Mouse (Mus musculus): ENCODE measurements around the gene Nol9. TPM values are rescaled to one million over a fixed set of nuclear protein-coding genes. Genes with fewer than 3 reads are reported as not detected.

Nol9 gene
- polyA plus RNA-seq, 1 experiment, result 14.3 TPM

DNA sequence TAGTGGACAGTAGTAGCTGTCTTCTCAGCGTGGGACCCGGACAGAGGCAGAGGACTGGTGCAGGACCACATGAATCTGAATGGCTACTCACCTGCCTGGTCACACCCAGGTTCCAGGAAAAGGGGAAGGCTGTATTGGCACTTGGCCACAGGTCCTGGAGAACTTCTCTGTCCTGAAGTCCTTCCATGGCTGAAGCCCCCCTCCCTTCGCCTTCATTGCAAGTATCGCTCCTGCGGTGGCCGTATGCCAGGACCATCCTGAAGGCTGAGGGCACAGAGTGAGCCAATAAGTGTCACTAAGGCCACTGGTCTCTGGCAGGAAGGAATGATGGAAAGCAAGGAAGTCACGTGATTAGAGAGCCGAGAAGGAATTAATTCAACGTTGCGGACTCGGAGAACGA, 55.1 kb downstream of the Nol9 start:
- TF ChIP-seq POLR2A (IDR thresholded peaks at IDR 0.05; ENCODE audit: low read depth, low read length) (no peak), CTCF (IDR thresholded peaks at IDR 0.05; ENCODE audit: extremely low read depth, insufficient read length, insufficient replicate concordance, low read depth, low read length) (no peak)
- Histone ChIP-seq H3K36me3 (ENCODE audit: control insufficient read depth, insufficient read depth, low read length) (no peaks in the 10 kb centered on the region), H3K27me3 (ENCODE audit: control insufficient read depth, insufficient read depth, low read length) (no peaks in the 10 kb centered on the region), H3K4me3 (ENCODE audit: low read depth, low read length) (no peak overlapping the region), H3K4me1 (ENCODE audit: control insufficient read depth, insufficient read depth, insufficient read length, low read length) (no peaks in the 10 kb centered on the region), H3K27ac (ENCODE audit: insufficient read depth, low read depth, low read length) (no peak overlapping the region)
- WGBS, result 93% methylated on average over 12 of the region's 12 CpGs

DNA sequence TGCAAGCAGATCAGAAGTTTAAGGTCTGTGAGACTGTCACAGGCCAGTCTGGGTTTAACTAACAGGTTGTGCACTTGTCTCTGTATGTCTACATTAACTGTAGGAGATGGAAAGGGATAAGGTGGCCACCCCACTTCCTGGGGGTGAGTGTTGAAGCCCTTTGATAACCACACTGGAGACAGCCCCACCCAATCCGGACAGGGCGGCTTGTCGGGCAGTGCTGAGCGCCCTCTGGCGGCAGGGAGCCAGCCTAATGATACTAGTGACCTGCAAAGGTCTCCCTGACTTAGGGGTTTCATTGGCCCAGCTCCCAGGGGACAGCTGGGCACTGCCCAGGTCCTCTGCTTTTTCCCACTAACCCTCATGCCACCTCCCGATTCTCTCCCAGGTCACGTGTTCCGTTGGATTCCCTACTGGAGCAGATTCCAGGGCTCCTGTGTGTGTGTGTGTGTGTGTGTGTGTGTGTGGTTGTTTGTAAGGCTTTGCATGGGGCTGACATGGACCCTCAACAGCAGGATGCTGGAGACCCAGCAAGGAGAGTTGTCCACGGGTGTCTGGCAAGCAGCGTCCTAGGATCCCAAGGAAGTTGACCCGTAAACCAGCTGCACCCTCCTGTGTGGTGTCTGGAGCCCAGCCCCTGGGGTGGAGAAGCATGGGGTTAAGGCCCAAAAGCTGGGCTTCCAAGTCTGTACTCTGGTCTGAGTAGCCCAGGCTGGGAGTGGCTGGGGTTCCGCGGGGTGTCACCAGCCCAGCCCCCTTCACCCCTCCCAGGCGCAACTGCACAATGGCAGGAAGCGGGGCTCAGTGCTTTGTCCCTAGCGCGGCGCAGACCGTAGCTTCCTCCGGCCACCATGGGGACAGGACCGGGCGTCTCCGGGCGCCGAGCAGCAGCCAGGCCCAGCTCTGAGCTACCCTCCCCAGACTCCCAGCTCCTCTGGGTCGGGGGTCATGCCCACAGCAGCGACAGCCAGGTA, 57.1 kb downstream of the Nol9 start:
- TF ChIP-seq POLR2A (IDR thresholded peaks at IDR 0.05; ENCODE audit: low read depth, low read length), result no peak
- peak; percentile 90 for TF ChIP-seq CTCF (IDR thresholded peaks at IDR 0.05; ENCODE audit: extremely low read depth, insufficient read length, insufficient replicate concordance, low read depth, low read length)
- WGBS, result 48% methylated on average over 27 of the region's 27 CpGs
- H3K27ac ChIP-seq (ENCODE audit: insufficient read depth, low read depth, low read length), result peak overlapping the region; percentile 57

GRCm38 (mm10) chr4:152096927-152097326, 57.8 kb downstream of the Nol9 start:
- TF ChIP-seq CTCF (IDR thresholded peaks at IDR 0.05; ENCODE audit: extremely low read depth, insufficient read length, insufficient replicate concordance, low read depth, low read length) (no peak), POLR2A (IDR thresholded peaks at IDR 0.05; ENCODE audit: low read depth, low read length) (no peak)
- peak overlapping the region; percentile 57 for H3K27ac ChIP-seq (ENCODE audit: insufficient read depth, low read depth, low read length)
- no peaks in the 10 kb centered on the region for H3K27me3 ChIP-seq (ENCODE audit: control insufficient read depth, insufficient read depth, low read length)
- H3K36me3 ChIP-seq (ENCODE audit: control insufficient read depth, insufficient read depth, low read length), result no peaks in the 10 kb centered on the region
- H3K4me1 ChIP-seq (ENCODE audit: control insufficient read depth, insufficient read depth, insufficient read length, low read length), result no peaks in the 10 kb centered on the region
- WGBS, result 79% methylated on average over 6 of the region's 6 CpGs
- H3K4me3 ChIP-seq (ENCODE audit: low read depth, low read length), result peak overlapping the region; percentile 57

More for the DNA sequence above, 57.1 kb downstream of the Nol9 start:
- Histone ChIP-seq H3K4me3 (ENCODE audit: low read depth, low read length) (peak overlapping the region; percentile 57), H3K27me3 (ENCODE audit: control insufficient read depth, insufficient read depth, low read length) (no peaks in the 10 kb centered on the region), H3K36me3 (ENCODE audit: control insufficient read depth, insufficient read depth, low read length) (no peaks in the 10 kb centered on the region), H3K4me1 (ENCODE audit: control insufficient read depth, insufficient read depth, insufficient read length, low read length) (no peaks in the 10 kb centered on the region)

- H3K4me3 ChIP-seq (ENCODE audit: low read depth, low read length), result no peak overlapping the region
- H3K27ac ChIP-seq (ENCODE audit: insufficient read depth, low read depth, low read length), result no peak overlapping the region
- WGBS, result 59% methylated on average over 11 of the region's 11 CpGs
Measured at GRCm38 (mm10) chr4:152097911-152098799, 59.0 kb downstream of the Nol9 start.

GRCm38 (mm10) chr4:152100541-152100940, 61.4 kb downstream of the Nol9 start:
- WGBS, result 79% methylated on average over 11 of the region's 11 CpGs
- peaks cover 2% of the 10 kb centered on the region; the same call in 1 of the 2 replicates for H3K36me3 ChIP-seq (ENCODE audit: control insufficient read depth, insufficient read depth, low read length)
- peaks cover 14% of the 10 kb centered on the region for H3K4me1 ChIP-seq (ENCODE audit: control insufficient read depth, insufficient read depth, insufficient read length, low read length)
- H3K27me3 ChIP-seq (ENCODE audit: control insufficient read depth, insufficient read depth, low read length), result no peaks in the 10 kb centered on the region
- no peak overlapping the region for H3K4me3 ChIP-seq (ENCODE audit: low read depth, low read length)
- TF ChIP-seq CTCF (IDR thresholded peaks at IDR 0.05; ENCODE audit: extremely low read depth, insufficient read length, insufficient replicate concordance, low read depth, low read length), result no peak
- no peak for TF ChIP-seq POLR2A (IDR thresholded peaks at IDR 0.05; ENCODE audit: low read depth, low read length)
- H3K27ac ChIP-seq (ENCODE audit: insufficient read depth, low read depth, low read length), result no peak overlapping the region

More at GRCm38 (mm10) chr4:152097911-152098799, 59.0 kb downstream of the Nol9 start:
- TF ChIP-seq POLR2A (IDR thresholded peaks at IDR 0.05; ENCODE audit: low read depth, low read length) (no peak), CTCF (IDR thresholded peaks at IDR 0.05; ENCODE audit: extremely low read depth, insufficient read length, insufficient replicate concordance, low read depth, low read length) (no peak)
- Histone ChIP-seq H3K4me1 (ENCODE audit: control insufficient read depth, insufficient read depth, insufficient read length, low read length) (peaks cover 1% of the 10 kb centered on the region; the same call in 1 of the 2 replicates), H3K27me3 (ENCODE audit: control insufficient read depth, insufficient read depth, low read length) (no peaks in the 10 kb centered on the region), H3K36me3 (ENCODE audit: control insufficient read depth, insufficient read depth, low read length) (peaks cover 2% of the 10 kb centered on the region; the same call in 1 of the 2 replicates)

DNA sequence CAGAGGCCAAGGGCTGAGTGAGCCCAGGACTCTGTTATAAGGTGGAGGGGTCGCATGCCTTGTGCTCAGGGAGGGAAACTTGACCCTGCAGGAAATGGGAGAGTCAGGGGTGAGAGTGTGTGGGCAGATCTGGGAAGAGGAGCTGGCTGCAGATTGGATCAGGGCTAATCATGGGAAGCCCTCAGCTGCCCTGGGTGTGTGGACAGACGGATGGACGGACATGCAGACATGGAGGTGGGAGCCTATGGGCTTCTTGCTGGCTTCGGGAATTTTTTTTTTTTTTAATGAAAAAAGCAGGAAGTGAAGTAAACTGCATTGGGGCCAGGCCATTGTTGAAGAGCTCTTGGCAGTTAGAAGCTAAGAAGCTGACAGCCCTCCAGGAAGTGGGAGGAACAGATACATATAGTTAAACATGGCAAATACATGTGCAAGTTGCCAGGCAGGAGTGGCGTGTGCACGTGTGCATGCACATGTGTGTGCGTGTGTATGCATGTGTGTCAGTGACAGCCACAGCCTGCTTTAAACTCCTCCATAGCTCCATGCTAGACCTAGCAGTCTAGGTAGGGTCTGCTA, 62.0 kb downstream of the Nol9 start:
- 76% methylated on average over 7 of the region's 7 CpGs for WGBS
- peaks cover 14% of the 10 kb centered on the region for H3K4me1 ChIP-seq (ENCODE audit: control insufficient read depth, insufficient read depth, insufficient read length, low read length)
- no peak for TF ChIP-seq CTCF (IDR thresholded peaks at IDR 0.05; ENCODE audit: extremely low read depth, insufficient read length, insufficient replicate concordance, low read depth, low read length)
- TF ChIP-seq POLR2A (IDR thresholded peaks at IDR 0.05; ENCODE audit: low read depth, low read length), result no peak
- H3K27ac ChIP-seq (ENCODE audit: insufficient read depth, low read depth, low read length), result no peak overlapping the region
- no peak overlapping the region for H3K4me3 ChIP-seq (ENCODE audit: low read depth, low read length)
- no peaks in the 10 kb centered on the region for H3K27me3 ChIP-seq (ENCODE audit: control insufficient read depth, insufficient read depth, low read length)
- peaks cover 2% of the 10 kb centered on the region; the same call in 1 of the 2 replicates for H3K36me3 ChIP-seq (ENCODE audit: control insufficient read depth, insufficient read depth, low read length)

Data from small intestine, adult 2 months (tissue).